Mouse (Mus musculus): Measurements from ENCODE around the gene Ccdc127. TPM values are rescaled to one million over a fixed set of nuclear protein-coding genes. Genes with fewer than 3 reads are reported as not detected.
A peak's percentile ranks its signal among the peaks of the same experiment; 100 is the strongest.

The Ccdc127 gene
- polyA plus RNA-seq (2016; fragmentation: Nextera tagmentation; extraction: Ambion mirVana) = 55.4 and 57.5 TPM in 2 replicates

DNA sequence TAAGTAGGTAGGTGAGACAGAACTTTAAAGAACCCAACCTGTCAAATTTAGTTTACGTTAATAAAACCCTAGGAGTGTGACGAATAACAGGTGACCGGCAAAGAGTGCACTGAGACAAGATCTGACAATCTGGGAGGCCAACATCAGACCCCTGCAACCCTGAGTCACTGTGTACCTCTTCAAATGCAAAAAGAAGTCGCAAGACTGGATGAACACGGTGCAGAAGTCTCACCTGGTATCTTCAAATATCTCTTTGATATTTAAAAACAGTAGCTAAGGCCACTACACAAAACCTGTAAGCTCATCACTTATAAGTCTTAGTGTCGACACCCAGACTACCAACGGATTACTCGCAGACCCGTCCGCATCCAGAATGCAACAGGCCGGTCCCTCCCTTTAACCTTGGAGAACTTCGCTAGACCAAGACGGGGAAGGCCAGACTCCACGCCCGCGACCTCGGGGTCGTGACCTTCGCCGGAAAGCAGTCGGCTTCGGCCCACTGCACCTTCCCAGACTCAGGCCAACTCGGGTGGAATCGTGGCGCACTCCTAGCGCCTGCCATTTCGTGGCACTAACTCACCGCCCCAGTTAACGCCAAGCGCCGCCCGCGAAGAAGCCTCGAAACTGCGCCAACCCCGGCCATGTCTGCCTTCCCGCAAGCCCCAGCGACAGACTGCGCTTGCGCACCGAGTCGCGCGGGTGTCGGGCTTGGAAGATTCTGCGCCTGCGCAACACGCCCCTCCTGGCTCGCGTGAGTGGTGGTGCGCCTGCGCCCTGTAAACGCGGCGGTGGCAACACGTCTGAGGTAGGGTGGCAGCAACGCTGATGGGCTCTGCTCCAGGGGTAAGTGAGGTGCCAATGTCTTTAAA lies at the start of gene Ccdc127, which contains the start of gene Sdha:
Ccdc127 (plus strand) TSS at position 744 of the 869 bp plus-strand sequence.
Sdha (minus strand) TSS at position 715 of the 869 bp plus-strand sequence.
- Histone ChIP-seq H3K4me3 (peak within 1 kb of the TSS; percentile 75), H3K27me3 (replicated peaks) (no peaks in the 10 kb centered on the region), H3K9ac (peak within 1 kb of the TSS; percentile 80), H3K4me2 (replicated peaks) (peak within 1 kb of the TSS; percentile 63), H3K4me1 (peaks cover 14% of the 10 kb centered on the region), H3K9me3 (no peaks in the 10 kb centered on the region), H3K27ac (no peak within 1 kb of the TSS), H3K36me3 (peaks cover 14% of the 10 kb centered on the region)
- WGBS = 2% methylated on average over 57 of the region's 57 CpGs
- ATAC-seq (ENCODE audit: low FRiP score, low read depth) = peak; percentile 98

DNA sequence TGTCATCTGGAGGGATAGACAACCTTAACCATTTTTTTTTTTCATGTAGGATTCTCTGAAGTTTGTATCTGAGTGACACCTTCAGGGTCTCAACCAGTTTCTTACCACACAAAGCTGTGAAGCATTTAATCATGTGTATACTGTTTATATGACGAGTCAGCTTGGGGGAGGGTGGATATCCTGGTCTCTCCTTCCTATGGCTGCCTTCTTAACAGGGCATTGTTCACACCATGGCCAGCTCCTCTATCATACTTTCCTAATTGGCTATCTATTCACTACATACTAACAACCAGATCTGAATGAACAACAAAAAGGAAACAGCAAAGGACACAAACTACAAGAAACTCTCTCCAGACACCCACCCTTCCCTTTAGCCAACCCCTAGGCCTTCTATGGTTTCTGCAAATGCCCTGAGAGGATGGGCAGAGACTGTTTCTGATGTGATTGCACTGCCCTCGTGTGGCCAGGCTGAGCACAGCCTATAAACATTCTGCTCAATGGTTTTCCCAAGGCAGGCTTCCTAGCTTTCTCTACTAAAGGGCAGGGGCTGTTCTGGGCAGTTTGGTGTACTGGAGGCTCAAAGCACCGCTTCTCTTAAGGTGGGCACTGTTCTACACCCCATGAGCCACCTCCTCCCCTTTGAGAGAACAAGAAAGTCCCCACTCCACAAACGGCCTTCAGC lies 49.0 kb upstream of the Ccdc127 start:
- ATAC-seq (ENCODE audit: low FRiP score, low read depth) = peak; percentile 79
- Histone ChIP-seq H3K27ac (no peak overlapping the region), H3K36me3 (peaks cover 30% of the 10 kb centered on the region), H3K9me3 (no peaks in the 10 kb centered on the region), H3K27me3 (replicated peaks) (no peaks in the 10 kb centered on the region), H3K4me3 (no peak overlapping the region), H3K4me1 (no peaks in the 10 kb centered on the region), H3K9ac (no peak overlapping the region), H3K4me2 (replicated peaks) (no peak overlapping the region)
- WGBS = 43% methylated on average over 4 of the region's 4 CpGs

DNA sequence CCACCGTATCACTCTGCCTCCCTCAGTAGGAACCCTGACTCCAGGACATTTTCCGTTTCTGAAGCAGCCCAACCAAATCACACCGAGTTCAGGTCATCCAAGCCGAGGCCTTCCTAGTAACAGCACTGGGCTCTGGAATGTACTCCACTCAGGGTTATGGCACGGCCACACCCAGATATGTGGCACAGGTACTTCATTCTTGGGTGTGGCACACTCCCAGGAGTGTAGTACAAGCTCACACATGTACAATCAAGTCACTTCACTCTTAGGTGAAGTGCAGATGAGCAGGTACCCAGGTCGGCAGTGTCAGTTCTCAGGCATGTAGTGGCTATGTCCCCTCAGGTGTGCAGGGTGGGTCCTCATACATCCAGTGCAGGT lies 48.5 kb upstream of the Ccdc127 start:
- 77% methylated on average over 6 of the region's 6 CpGs for WGBS
- Histone ChIP-seq H3K4me1 (no peaks in the 10 kb centered on the region), H3K27ac (no peak overlapping the region), H3K9me3 (no peaks in the 10 kb centered on the region), H3K9ac (no peak overlapping the region), H3K4me3 (no peak overlapping the region), H3K27me3 (replicated peaks) (no peaks in the 10 kb centered on the region), H3K36me3 (peaks cover 35% of the 10 kb centered on the region), H3K4me2 (replicated peaks) (no peak overlapping the region)
- peak; percentile 36; the same call in 1 of the 2 replicates for ATAC-seq (ENCODE audit: low FRiP score, low read depth)

DNA sequence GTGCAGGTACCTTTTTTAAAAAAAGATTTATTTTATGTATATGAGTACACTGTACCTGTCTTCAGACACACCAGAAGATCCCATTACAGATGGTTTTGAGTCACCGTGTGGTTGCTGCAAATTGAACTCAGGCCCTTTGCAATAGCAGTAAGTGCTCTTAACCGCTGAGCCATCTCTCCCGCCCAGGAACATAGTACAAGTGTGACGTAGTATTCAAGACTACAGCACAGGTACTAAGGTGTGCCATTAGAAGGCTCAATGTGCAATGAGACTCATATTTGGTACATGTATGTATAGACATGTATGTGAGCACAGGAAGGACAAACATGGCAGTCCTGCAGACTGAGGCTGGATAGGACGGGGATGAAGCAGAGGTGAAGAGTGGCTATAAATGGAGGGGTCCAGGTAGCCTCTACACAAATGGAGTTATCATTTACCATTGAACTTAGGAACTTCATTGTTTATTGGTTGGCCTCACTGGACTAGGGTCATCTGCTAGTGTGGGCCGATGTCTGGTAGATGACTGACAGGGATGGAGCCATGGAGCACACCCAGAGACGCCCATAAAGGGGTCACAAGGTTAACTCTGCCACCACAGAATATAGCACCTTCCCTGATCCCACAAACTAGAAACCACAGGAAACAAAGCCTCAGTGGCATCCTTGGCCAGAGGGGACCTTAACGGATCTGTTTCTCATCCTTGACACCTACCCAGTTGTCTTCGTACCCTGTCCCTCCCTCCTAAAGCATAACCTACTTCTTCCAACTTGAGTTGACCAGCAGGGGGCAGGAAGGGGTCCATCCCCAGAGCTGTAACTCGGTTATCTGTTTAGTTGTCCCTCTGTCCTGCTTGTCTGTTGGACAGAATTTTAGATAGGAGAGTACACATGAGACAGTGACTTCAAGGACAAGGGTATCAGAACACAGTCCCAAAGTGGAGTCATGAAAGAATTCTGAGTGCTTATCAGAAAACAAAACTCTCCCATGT lies 47.8 kb upstream of the Ccdc127 start:
- 0 out of 2 replicates have a peak, but pooled peaks have one; percentile 27 for ATAC-seq (ENCODE audit: low FRiP score, low read depth)
- no peak overlapping the region for H3K4me3 ChIP-seq

DNA sequence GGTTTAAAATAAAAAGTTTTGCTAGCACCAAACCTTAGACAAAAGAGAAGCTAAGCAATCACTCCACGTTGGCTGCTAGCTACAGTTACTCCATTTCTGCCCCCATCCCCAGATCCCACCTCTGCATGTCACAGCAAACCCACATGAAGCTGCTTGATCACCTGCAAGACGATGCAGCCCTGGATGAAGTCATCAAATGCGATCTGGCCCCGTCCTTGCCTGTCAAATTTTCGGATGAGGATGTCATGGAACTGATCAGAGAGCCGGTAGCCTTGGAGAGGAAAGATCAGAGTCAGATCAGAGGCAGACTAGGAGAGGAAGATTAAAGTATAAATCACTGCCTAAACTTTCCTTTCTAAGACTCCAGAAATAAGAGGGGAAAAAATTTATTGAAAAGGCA lies 44.7 kb upstream of the Ccdc127 start:
- WGBS = 91% methylated on average over 6 of the region's 6 CpGs
- H3K4me3 ChIP-seq = no peak overlapping the region
- H3K9ac ChIP-seq = no peak overlapping the region
- ATAC-seq (ENCODE audit: low FRiP score, low read depth) = no peak
- H3K36me3 ChIP-seq = peaks cover 61% of the 10 kb centered on the region
- H3K4me1 ChIP-seq = no peaks in the 10 kb centered on the region
- H3K27ac ChIP-seq = no peak overlapping the region
- H3K4me2 ChIP-seq (replicated peaks) = no peak overlapping the region
- no peaks in the 10 kb centered on the region for H3K9me3 ChIP-seq
- H3K27me3 ChIP-seq (replicated peaks) = no peaks in the 10 kb centered on the region

More for the DNA sequence above, 47.8 kb upstream of the Ccdc127 start:
- 87% methylated on average over 10 of the region's 10 CpGs for WGBS
- H3K4me1 ChIP-seq = no peaks in the 10 kb centered on the region
- no peak overlapping the region for H3K27ac ChIP-seq
- H3K27me3 ChIP-seq (replicated peaks) = no peaks in the 10 kb centered on the region
- no peak overlapping the region for H3K9ac ChIP-seq
- H3K9me3 ChIP-seq = no peaks in the 10 kb centered on the region
- peaks cover 41% of the 10 kb centered on the region for H3K36me3 ChIP-seq
- H3K4me2 ChIP-seq (replicated peaks) = no peak overlapping the region

DNA sequence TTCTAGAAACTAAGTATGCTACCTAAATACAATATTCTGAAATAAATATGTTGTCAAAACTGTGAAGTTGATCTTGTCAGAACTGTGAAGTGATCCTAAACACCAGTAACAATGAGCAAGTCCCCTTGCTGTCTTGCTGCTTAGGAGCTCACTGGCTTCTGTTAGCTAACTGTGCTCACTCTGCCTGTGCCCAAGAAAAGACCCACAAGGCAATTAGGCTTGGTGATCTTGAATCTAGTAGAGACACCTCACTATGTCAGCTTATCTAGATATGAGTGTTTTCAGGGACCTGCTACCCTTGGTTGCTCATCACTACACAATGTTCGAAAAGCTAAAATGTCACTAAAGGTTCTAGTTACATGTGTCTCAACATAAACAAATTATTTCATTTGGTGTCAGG lies 44.3 kb upstream of the Ccdc127 start:
- Histone ChIP-seq H3K4me3 (no peak overlapping the region), H3K4me2 (replicated peaks) (no peak overlapping the region), H3K36me3 (peaks cover 65% of the 10 kb centered on the region), H3K9ac (no peak overlapping the region), H3K4me1 (no peaks in the 10 kb centered on the region), H3K27ac (no peak overlapping the region), H3K27me3 (replicated peaks) (no peaks in the 10 kb centered on the region), H3K9me3 (no peaks in the 10 kb centered on the region)
- ATAC-seq (ENCODE audit: low FRiP score, low read depth) = no peak
- WGBS = 100% methylated on average over 1 of the region's 1 CpGs

DNA sequence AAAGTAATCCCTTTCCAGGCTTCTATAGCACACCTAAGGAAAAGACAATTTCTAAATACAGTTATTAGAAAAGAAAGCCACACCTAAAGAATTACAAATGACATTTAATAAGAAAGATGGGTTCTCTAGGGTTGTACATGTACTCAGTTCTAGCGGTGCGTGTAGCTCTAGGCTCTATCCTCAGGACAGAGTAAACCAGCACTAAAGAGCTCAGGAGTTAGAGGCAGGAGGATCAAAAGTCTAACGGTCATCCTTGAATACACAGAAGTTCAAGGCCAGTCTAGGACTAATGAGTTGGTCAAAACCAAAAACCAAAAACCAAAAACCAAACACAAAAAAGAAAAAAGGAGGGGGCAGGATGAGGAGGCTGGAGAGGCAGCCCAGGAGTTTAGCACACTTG lies 35.5 kb upstream of the Ccdc127 start:
- H3K27ac ChIP-seq = no peak overlapping the region
- 94% methylated on average over 3 of the region's 3 CpGs for WGBS
- H3K4me1 ChIP-seq = peaks cover 11% of the 10 kb centered on the region
- peaks cover 18% of the 10 kb centered on the region for H3K36me3 ChIP-seq
- no peaks in the 10 kb centered on the region for H3K27me3 ChIP-seq (replicated peaks)
- H3K4me3 ChIP-seq = no peak overlapping the region
- ATAC-seq (ENCODE audit: low FRiP score, low read depth) = no peak
- no peaks in the 10 kb centered on the region for H3K9me3 ChIP-seq
- H3K9ac ChIP-seq = no peak overlapping the region
- H3K4me2 ChIP-seq (replicated peaks) = no peak overlapping the region

DNA sequence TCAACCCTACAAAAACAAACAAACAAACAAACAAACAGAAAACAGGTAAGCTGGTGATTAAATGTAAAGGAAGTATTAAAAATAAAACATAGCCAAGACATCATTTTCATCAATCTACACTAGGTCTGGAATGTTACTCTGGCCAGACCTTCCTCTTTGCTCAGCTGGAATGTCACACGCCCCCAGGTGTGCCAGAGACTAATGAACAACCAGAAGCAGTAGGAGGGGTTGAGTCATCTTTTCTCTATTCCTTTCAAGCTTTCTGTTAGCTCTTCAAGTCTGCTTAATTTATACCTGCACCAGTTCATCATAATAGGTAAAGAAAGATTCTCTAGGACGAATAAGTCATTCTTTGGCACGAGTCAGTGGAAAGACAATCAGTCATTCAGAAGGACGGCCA lies 33.7 kb upstream of the Ccdc127 start:
- H3K4me1 ChIP-seq = peaks cover 11% of the 10 kb centered on the region
- H3K36me3 ChIP-seq = peaks cover 12% of the 10 kb centered on the region
- no peaks in the 10 kb centered on the region for H3K27me3 ChIP-seq (replicated peaks)
- ATAC-seq (ENCODE audit: low FRiP score, low read depth) = no peak
- H3K9ac ChIP-seq = peak overlapping the region; percentile 72
- no peaks in the 10 kb centered on the region for H3K9me3 ChIP-seq
- peak overlapping the region; percentile 92 for H3K4me3 ChIP-seq
- H3K4me2 ChIP-seq (replicated peaks) = peak overlapping the region; percentile 88
- no peak overlapping the region for H3K27ac ChIP-seq
- 30% methylated on average over 4 of the region's 4 CpGs for WGBS

DNA sequence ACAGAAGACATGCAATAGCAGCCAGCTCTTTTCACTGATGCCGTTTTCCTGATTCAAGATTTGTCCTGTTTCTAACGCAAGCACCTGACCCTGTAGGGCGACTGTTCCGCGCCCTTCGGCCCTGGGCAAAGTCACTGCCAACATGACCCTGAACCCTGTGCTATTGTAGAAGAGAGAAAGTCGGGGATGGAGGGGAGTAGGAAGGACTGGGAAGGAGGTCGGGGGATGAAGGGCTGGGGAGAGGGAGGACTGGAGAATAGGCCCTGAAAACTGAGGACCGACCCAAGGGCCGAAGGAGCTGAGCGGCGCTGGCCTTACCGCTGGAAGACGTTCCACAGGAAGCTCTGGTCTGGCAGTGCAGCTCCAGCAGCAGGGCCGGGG lies 33.3 kb upstream of the Ccdc127 start:
- ATAC-seq (ENCODE audit: low FRiP score, low read depth) = no peak; the same call in 1 of the 2 replicates
- H3K27me3 ChIP-seq (replicated peaks) = no peaks in the 10 kb centered on the region
- H3K27ac ChIP-seq = no peak overlapping the region
- peak overlapping the region; percentile 72 for H3K9ac ChIP-seq
- peaks cover 16% of the 10 kb centered on the region for H3K36me3 ChIP-seq
- H3K4me3 ChIP-seq = peak overlapping the region; percentile 92
- peaks cover 11% of the 10 kb centered on the region for H3K4me1 ChIP-seq
- no peaks in the 10 kb centered on the region for H3K9me3 ChIP-seq
- H3K4me2 ChIP-seq (replicated peaks) = peak overlapping the region; percentile 88
- 4% methylated on average over 15 of the region's 15 CpGs for WGBS

DNA sequence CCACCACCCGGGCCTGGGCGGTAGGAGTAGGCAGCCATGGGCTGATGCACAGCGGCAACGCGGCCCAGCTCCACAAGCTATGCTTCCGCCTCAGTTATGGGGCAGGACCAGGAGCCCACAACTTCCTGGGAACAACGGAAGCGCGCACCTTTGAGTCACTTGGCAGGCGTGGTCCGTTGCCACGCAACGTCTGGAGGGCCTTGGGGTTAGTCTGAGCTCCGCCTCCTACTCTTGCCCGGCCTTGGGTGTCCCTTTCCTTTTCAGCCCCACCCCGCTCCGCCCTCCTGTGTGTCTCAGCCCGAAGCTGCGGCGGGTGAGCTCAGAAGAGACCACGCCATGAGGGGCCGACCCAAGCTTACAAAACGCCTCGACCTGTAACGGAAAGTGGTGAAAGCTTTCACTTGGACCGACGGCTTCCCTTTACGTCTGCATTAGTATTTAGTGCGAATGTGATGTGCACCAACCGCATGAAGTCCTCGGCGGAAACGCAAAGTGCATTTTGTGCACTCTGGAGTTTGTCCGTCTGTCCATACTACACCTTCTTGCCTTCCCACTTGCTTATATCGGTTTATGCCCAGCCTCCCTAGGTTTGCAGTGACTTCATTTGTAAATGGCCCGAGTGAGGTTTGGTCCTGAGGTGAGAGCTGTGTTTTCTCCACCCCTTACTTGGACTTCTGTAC lies 32.8 kb upstream of the Ccdc127 start, which contains the start of gene Pdcd6:
Pdcd6 (minus strand) TSS at position 411 of the 680 bp plus-strand sequence.
- ATAC-seq (ENCODE audit: low FRiP score, low read depth) = peak; percentile 98
- Histone ChIP-seq H3K9me3 (no peaks in the 10 kb centered on the region), H3K4me1 (peaks cover 11% of the 10 kb centered on the region), H3K4me3 (peak within 1 kb of the TSS; percentile 92), H3K36me3 (peaks cover 21% of the 10 kb centered on the region), H3K9ac (peak within 1 kb of the TSS; percentile 72), H3K27ac (no peak within 1 kb of the TSS), H3K27me3 (replicated peaks) (no peaks in the 10 kb centered on the region), H3K4me2 (replicated peaks) (peak within 1 kb of the TSS; percentile 88)
- under 1% methylated on average over 36 of the region's 36 CpGs for WGBS

DNA sequence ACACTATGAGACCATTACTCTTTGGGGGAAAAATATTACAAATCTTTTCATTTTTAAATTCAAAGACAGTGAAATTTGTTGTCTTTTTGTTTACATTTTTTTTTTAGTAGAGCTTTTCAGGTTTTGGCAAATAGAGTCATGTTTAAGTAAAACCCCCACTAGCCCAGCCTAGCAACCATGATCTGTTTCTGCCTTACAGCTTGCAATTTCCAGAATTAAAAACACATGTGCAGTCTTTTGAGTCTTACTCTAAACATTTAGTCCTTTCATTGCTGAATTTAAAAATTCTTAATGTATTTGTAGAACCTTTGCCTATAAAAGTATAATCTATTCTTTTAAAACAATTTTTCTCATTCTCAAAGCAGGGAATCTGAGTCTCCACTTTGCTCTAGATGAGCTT lies 20.8 kb upstream of the Ccdc127 start:
- Histone ChIP-seq H3K4me3 (no peak overlapping the region), H3K27me3 (replicated peaks) (no peaks in the 10 kb centered on the region), H3K27ac (no peak overlapping the region), H3K4me1 (no peaks in the 10 kb centered on the region), H3K4me2 (replicated peaks) (no peak overlapping the region), H3K9ac (no peak overlapping the region), H3K9me3 (no peaks in the 10 kb centered on the region), H3K36me3 (peaks cover 70% of the 10 kb centered on the region)
- no peak for ATAC-seq (ENCODE audit: low FRiP score, low read depth)

All from neural tube, embryonic 12.5 days (tissue).